Mouse (Mus musculus): ENCODE measurements around the gene Chil5. TPM values are rescaled to one million over a fixed set of nuclear protein-coding genes. Genes with fewer than 3 reads are reported as not detected.
"Not testable (repeated sequence)": the region's sequence is repeated elsewhere in the genome, so short reads cannot be mapped to it uniquely, and the experiment has no call there.

Gene Chil5
- polyA plus RNA-seq, 1 experiment from 2014 or later: 0.34 TPM

- not testable (repeated sequence) for H3K9ac ChIP-seq (ENCODE audit: low read length); ATAC-seq (ENCODE audit: insufficient number of reproducible peaks, insufficient read depth, low FRiP score, low read depth); H3K36me3 ChIP-seq (ENCODE audit: control insufficient read depth, insufficient read depth, low read length); H3K4me2 ChIP-seq (ENCODE audit: low read length); H3K9me3 ChIP-seq (ENCODE audit: control insufficient read depth, low read length); H3K27ac ChIP-seq (replicated peaks in 1 of 2; ENCODE audit: control insufficient read depth in 1 of 2, insufficient read depth in 1 of 2, low read depth in 2 of 2, low read length in 2 of 2); H3K27me3 ChIP-seq (ENCODE audit: control insufficient read depth, insufficient read depth, low read length); H3K4me1 ChIP-seq (ENCODE audit: control insufficient read depth in 2 of 2, insufficient read depth in 2 of 2, low read length in 2 of 2); H3K4me3 ChIP-seq (ENCODE audit: control insufficient read depth in 1 of 2, insufficient read depth in 1 of 2, low read depth in 1 of 2, low read length in 2 of 2)
- 54% methylated on average over 5 of the region's 5 CpGs for WGBS
These were observed 43.0 kb downstream of the Chil5 start for GRCm38 (mm10) chr3:105989611-105990010.

GRCm38 (mm10) chr3:105974174-105974573 lies 58.4 kb downstream of the Chil5 start:
- H3K9ac ChIP-seq (ENCODE audit: low read length): no peak overlapping the region
- ATAC-seq (ENCODE audit: insufficient number of reproducible peaks, insufficient read depth, low FRiP score, low read depth): no peak
- no peaks in the 10 kb centered on the region for H3K9me3 ChIP-seq (ENCODE audit: control insufficient read depth, low read length)
- no peak overlapping the region for H3K4me2 ChIP-seq (ENCODE audit: low read length)
- H3K36me3 ChIP-seq (ENCODE audit: control insufficient read depth, insufficient read depth, low read length): peaks cover 22% of the 10 kb centered on the region
- 90% methylated on average over 2 of the region's 2 CpGs for WGBS
- no peak overlapping the region for H3K4me3 ChIP-seq (ENCODE audit: control insufficient read depth in 1 of 2, insufficient read depth in 1 of 2, low read depth in 1 of 2, low read length in 2 of 2)
- H3K27me3 ChIP-seq (ENCODE audit: control insufficient read depth, insufficient read depth, low read length): no peaks in the 10 kb centered on the region
- no peak overlapping the region for H3K27ac ChIP-seq (replicated peaks in 1 of 2; ENCODE audit: control insufficient read depth in 1 of 2, insufficient read depth in 1 of 2, low read depth in 2 of 2, low read length in 2 of 2)
- no peaks in the 10 kb centered on the region for H3K4me1 ChIP-seq (ENCODE audit: control insufficient read depth in 2 of 2, insufficient read depth in 2 of 2, low read length in 2 of 2)

- Histone ChIP-seq H3K4me2 (ENCODE audit: low read length) (no peak within 1 kb of the TSS), H3K4me3 (ENCODE audit: control insufficient read depth in 1 of 2, insufficient read depth in 1 of 2, low read depth in 1 of 2, low read length in 2 of 2) (no peak within 1 kb of the TSS), H3K36me3 (ENCODE audit: control insufficient read depth, insufficient read depth, low read length) (peaks cover 30% of the 10 kb centered on the region), H3K27ac (replicated peaks in 1 of 2; ENCODE audit: control insufficient read depth in 1 of 2, insufficient read depth in 1 of 2, low read depth in 2 of 2, low read length in 2 of 2) (no peak within 1 kb of the TSS), H3K4me1 (ENCODE audit: control insufficient read depth in 2 of 2, insufficient read depth in 2 of 2, low read length in 2 of 2) (no peaks in the 10 kb centered on the region), H3K9ac (ENCODE audit: low read length) (no peak within 1 kb of the TSS), H3K27me3 (ENCODE audit: control insufficient read depth, insufficient read depth, low read length) (no peaks in the 10 kb centered on the region), H3K9me3 (ENCODE audit: control insufficient read depth, low read length) (no peaks in the 10 kb centered on the region)
- WGBS: 75% methylated on average over 3 of the region's 3 CpGs
- no peak for ATAC-seq (ENCODE audit: insufficient number of reproducible peaks, insufficient read depth, low FRiP score, low read depth)
These were observed 59.2 kb downstream of the Chil5 start, which contains the start of gene Ovgp1 for GRCm38 (mm10) chr3:105973411-105973810. Ovgp1 (plus strand) TSS chr3:105973711.

- no peak for ATAC-seq (ENCODE audit: insufficient number of reproducible peaks, insufficient read depth, low FRiP score, low read depth)
- no peak overlapping the region for H3K9ac ChIP-seq (ENCODE audit: low read length)
- H3K36me3 ChIP-seq (ENCODE audit: control insufficient read depth, insufficient read depth, low read length): peaks cover 44% of the 10 kb centered on the region
- no peaks in the 10 kb centered on the region for H3K4me1 ChIP-seq (ENCODE audit: control insufficient read depth in 2 of 2, insufficient read depth in 2 of 2, low read length in 2 of 2)
- no peak overlapping the region for H3K4me2 ChIP-seq (ENCODE audit: low read length)
- H3K27me3 ChIP-seq (ENCODE audit: control insufficient read depth, insufficient read depth, low read length): no peaks in the 10 kb centered on the region
- no peak overlapping the region for H3K4me3 ChIP-seq (ENCODE audit: control insufficient read depth in 1 of 2, insufficient read depth in 1 of 2, low read depth in 1 of 2, low read length in 2 of 2)
- WGBS: 78% methylated on average over 5 of the region's 5 CpGs
- H3K27ac ChIP-seq (replicated peaks in 1 of 2; ENCODE audit: control insufficient read depth in 1 of 2, insufficient read depth in 1 of 2, low read depth in 2 of 2, low read length in 2 of 2): no peak overlapping the region
- no peaks in the 10 kb centered on the region for H3K9me3 ChIP-seq (ENCODE audit: control insufficient read depth, low read length)
These were observed 60.7 kb downstream of the Chil5 start for GRCm38 (mm10) chr3:105971831-105972446.

Other genes with a start within 250 kb of the Chil5 start
- gene Rap1a, start 231.5 kb downstream of the Chil5 start, polyA plus RNA-seq (2014; fragmentation: Nextera tagmentation; extraction: Ambion mirVana): 66.9 and 77.3 TPM in 2 replicates
- not detected in 2 replicates for gene Adora3, start 162.0 kb downstream of the Chil5 start, polyA plus RNA-seq (2014; fragmentation: Nextera tagmentation; extraction: Ambion mirVana)
- 0.26 and 0.41 TPM in 2 replicates for gene Tmigd3, start 161.9 kb downstream of the Chil5 start, polyA plus RNA-seq (2014; fragmentation: Nextera tagmentation; extraction: Ambion mirVana)
- gene I830077J02Rik, start 100.2 kb downstream of the Chil5 start, polyA plus RNA-seq (2014; fragmentation: Nextera tagmentation; extraction: Ambion mirVana): 1.5 and 1.8 TPM in 2 replicates
- gene Wdr77, start 73.4 kb downstream of the Chil5 start, polyA plus RNA-seq (2014; fragmentation: Nextera tagmentation; extraction: Ambion mirVana): 83.4 and 91.9 TPM in 2 replicates
- 903 and 907 TPM in 2 replicates for gene Atp5f1, start 72.7 kb downstream of the Chil5 start, polyA plus RNA-seq (2014; fragmentation: Nextera tagmentation; extraction: Ambion mirVana)
- gene Ovgp1, start 59.1 kb downstream of the Chil5 start, polyA plus RNA-seq (2014; fragmentation: Nextera tagmentation; extraction: Ambion mirVana): 1.2 and 1.8 TPM in 2 replicates
- not detected in 2 replicates for gene Pifo, start 18.2 kb downstream of the Chil5 start, polyA plus RNA-seq (2014; fragmentation: Nextera tagmentation; extraction: Ambion mirVana)
- gene Chia1, start 80.4 kb upstream of the Chil5 start, polyA plus RNA-seq (2014; fragmentation: Nextera tagmentation; extraction: Ambion mirVana): 0.12 and 0.19 TPM in 2 replicates
- gene Chil3, start 134.8 kb upstream of the Chil5 start, polyA plus RNA-seq (2014; fragmentation: Nextera tagmentation; extraction: Ambion mirVana): not detected in 2 replicates
- gene Chil4, start 186.7 kb upstream of the Chil5 start, polyA plus RNA-seq (2014; fragmentation: Nextera tagmentation; extraction: Ambion mirVana): not detected in 2 replicates

All from heart, embryonic 14.5 days (tissue).